Mouse (Mus musculus) adrenal gland, postnatal 10 days (tissue): ENCODE measurements around the gene Zc3hav1l. TPM values are rescaled to one million over a fixed set of nuclear protein-coding genes. Genes with fewer than 3 reads are reported as not detected.
A peak's percentile ranks its signal among the peaks of the same experiment; 100 is the strongest.

Experiments
- DNase-seq: peaks from one replicate; pipeline ENCODE4 v3.0.0; 2021; ENCODE audit warnings: mixed read lengths
- long read RNA-seq, 2 experiments: library from polyadenylated mRNA; stranded (forward); transcript quantifications; one replicate each; pipeline ENCODE4 v2.0.0; 2021
- total RNA-seq, 2 experiments: library from RNA; stranded (reverse); gene quantifications; 2 replicates each; pipeline ENCODE4 v1.2.3; 2021

The Zc3hav1l gene
- 1 to 10 TPM; 4.3 to 6.0 TPM for total RNA-seq
- long read RNA-seq, experiment 1: 0 reads
- long read RNA-seq, experiment 2, full-length matches to known transcripts: 1 of 2 reads
- long read RNA-seq, experiment 2, partial matches to known transcripts: 0 of 2 reads
- long read RNA-seq, experiment 2, other reads (novel, unspliced or antisense): 1 of 2 reads

GRCm38 (mm10) chr6:38298761-38299401, at the start of gene Zc3hav1l:
Zc3hav1l (minus strand) TSS chr6:38299259.
- DNase-seq: peak; percentile 86

- DNase-seq: no peak
Measured at GRCm38 (mm10) chr6:38347875-38348274, 48.8 kb upstream of the Zc3hav1l start.

GRCm38 (mm10) chr6:38345796-38346195, 46.7 kb upstream of the Zc3hav1l start:
- DNase-seq: peak; percentile 74

- no peak for DNase-seq
Measured at GRCm38 (mm10) chr6:38344006-38344670, 45.1 kb upstream of the Zc3hav1l start.

- no peak for DNase-seq
Measured at GRCm38 (mm10) chr6:38343581-38343980, 44.5 kb upstream of the Zc3hav1l start.

- DNase-seq: no peak
Measured at GRCm38 (mm10) chr6:38342666-38342992, 43.6 kb upstream of the Zc3hav1l start.

GRCm38 (mm10) chr6:38341751-38342665, 42.9 kb upstream of the Zc3hav1l start:
- peak; percentile 22 for DNase-seq

GRCm38 (mm10) chr6:38339078-38339477, 40.0 kb upstream of the Zc3hav1l start:
- peak; percentile 22 for DNase-seq

- peak; percentile 65 for DNase-seq
Measured at GRCm38 (mm10) chr6:38337951-38338350, 38.9 kb upstream of the Zc3hav1l start.

- no peak for DNase-seq
Measured at GRCm38 (mm10) chr6:38337166-38337705, 38.2 kb upstream of the Zc3hav1l start.

- DNase-seq: no peak
Measured at GRCm38 (mm10) chr6:38335264-38335663, 36.2 kb upstream of the Zc3hav1l start.

- peak; percentile 39 for DNase-seq
Measured at GRCm38 (mm10) chr6:38326596-38326995, 27.5 kb upstream of the Zc3hav1l start.

- no peak for DNase-seq
Measured at GRCm38 (mm10) chr6:38320621-38321020, 21.6 kb upstream of the Zc3hav1l start.

GRCm38 (mm10) chr6:38316050-38316449, 17.0 kb upstream of the Zc3hav1l start:
- no peak for DNase-seq

GRCm38 (mm10) chr6:38309741-38310140, 10.7 kb upstream of the Zc3hav1l start:
- DNase-seq: no peak

- peak; percentile 6 for DNase-seq
Measured at GRCm38 (mm10) chr6:38304981-38305380, 5.9 kb upstream of the Zc3hav1l start.

GRCm38 (mm10) chr6:38298246-38298635, 818 bp downstream of the Zc3hav1l start:
- DNase-seq: peak; percentile 34

- no peak for DNase-seq
Measured at GRCm38 (mm10) chr6:38297580-38298245, 1.3 kb downstream of the Zc3hav1l start.

- DNase-seq: no peak
Measured at GRCm38 (mm10) chr6:38293708-38294107, 5.4 kb downstream of the Zc3hav1l start.

- DNase-seq: no peak
Measured at GRCm38 (mm10) chr6:38292871-38293646, 6.0 kb downstream of the Zc3hav1l start.

- no peak for DNase-seq
Measured at GRCm38 (mm10) chr6:38284422-38284821, 14.6 kb downstream of the Zc3hav1l start.
